Mouse (Mus musculus): ENCODE results near the gene Pced1b. TPM values are rescaled to one million over a fixed set of nuclear protein-coding genes. Genes with fewer than 3 reads are reported as not detected.

Pced1b gene
- total RNA-seq, 2 experiments from 2014 or later = 7.1 to 8.8 TPM

DNA sequence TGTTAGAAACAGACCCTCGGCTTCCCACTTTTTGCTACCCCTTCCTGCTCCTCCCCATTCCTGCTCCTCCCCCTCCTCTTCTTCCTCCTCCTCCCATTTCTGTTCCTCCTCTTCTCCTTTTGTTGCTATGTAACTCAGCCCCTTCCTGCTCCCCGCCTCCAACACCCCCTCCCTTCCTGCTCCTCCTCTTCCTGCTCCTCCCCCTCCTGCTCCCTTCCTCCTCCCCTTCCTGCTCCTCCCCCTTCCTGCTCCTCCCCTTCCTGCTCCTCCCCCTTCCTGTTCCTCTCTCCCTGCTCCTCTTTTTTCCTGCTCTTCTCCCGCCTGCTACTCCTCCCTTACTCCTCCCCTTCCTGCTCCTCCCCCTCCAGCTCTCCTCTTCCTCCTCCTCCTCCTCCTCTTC lies 8.9 kb downstream of the Pced1b start:
- ATAC-seq (replicated peaks; ENCODE audit: low FRiP score, poor library complexity, severe bottlenecking) = no peak

DNA sequence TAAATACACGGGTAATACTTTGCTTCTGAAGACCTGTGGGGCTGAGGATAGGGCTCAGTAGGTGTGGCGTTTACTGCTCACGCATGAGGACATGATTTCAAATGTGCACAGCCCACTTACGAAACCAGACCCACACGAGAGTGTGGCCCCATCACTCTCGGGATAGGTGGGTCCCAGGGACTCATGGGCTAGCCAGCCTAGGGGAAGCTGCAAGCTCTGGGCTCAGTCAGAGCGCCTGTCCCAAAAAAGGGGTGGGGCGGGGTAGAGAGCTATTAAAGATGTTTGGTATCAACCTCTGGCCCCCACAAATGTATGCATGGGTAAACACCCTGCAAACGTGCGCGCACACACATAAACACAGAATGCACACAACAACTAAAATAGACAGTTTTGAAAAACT lies 9.5 kb downstream of the Pced1b start:
- no peak for ATAC-seq (replicated peaks; ENCODE audit: low FRiP score, poor library complexity, severe bottlenecking)

GRCm38 (mm10) chr15:97257206-97257775 lies 10.4 kb downstream of the Pced1b start:
- no peak for ATAC-seq (replicated peaks; ENCODE audit: low FRiP score, poor library complexity, severe bottlenecking)

GRCm38 (mm10) chr15:97258483-97259230 lies 11.8 kb downstream of the Pced1b start:
- ATAC-seq (replicated peaks; ENCODE audit: low FRiP score, poor library complexity, severe bottlenecking) = no peak

DNA sequence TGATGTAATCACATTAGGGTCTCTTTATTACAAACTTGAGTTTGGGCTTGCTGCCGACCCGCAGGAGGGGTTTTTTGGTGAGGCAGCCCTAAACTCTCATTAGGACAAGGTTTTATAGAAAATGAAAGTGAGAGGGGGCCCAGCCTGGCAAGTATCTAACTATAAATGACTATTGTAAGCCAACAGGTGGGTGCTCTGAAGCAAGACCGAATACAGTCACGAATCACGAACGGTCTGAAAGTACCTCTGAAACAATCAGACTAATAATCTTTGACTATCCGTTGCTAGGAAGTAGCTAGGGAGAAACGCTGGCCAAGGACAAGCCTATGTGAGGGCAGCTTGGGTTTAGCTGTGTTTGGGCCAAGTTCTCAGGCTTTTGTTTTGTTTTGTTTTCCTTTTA lies 12.4 kb downstream of the Pced1b start:
- ATAC-seq (replicated peaks; ENCODE audit: low FRiP score, poor library complexity, severe bottlenecking) = no peak

GRCm38 (mm10) chr15:97259968-97260597 lies 13.2 kb downstream of the Pced1b start:
- no peak for ATAC-seq (replicated peaks; ENCODE audit: low FRiP score, poor library complexity, severe bottlenecking)

DNA sequence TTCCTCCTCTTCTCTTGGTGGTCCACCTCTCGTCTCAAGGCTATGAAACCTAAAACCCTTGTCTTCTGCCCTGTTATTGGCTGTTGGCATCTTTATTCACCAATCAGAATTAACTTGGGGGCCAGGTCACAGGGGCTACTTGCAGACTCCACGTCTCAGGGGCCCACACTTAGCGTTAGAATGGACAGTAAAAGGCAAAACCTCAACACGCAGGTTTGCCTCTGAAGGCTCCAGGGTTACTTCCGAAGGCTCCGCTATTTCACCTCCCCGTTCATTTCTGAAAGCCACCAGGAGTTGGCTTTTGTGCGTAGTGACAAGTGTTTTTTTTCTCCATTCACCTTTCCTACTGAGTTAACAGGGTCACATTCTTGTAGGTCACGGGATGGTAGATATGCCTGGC lies 15.3 kb downstream of the Pced1b start:
- no peak for ATAC-seq (replicated peaks; ENCODE audit: low FRiP score, poor library complexity, severe bottlenecking)

DNA sequence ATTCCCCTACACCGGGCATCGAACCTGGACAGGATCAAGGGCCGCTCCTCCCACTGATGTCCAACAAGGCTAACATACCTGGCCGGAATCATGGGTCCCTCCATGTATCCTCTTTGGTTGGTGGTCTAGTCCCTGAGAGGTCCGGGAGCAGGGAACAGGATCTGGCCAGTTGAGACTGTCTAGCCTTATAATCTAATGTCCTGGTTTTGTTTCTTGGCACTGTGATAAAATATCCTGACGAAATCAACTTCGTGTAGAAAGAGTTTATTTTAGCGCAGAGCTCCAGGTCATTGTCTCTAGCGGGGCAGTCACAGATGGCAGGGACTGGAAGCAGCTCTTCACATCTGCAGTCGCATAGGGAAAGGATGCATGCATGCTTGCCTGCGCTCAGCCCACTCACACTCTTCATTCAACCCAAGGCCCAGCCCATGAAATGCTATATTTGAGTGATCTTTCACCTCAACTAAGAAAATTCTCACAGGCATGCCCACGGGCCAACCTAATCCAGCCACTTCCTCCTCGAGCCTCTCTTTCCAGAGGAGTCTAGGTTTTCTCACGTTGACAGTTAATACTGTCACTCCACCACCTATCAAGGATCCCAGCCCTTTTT lies 19.4 kb downstream of the Pced1b start:
- no peak for ATAC-seq (replicated peaks; ENCODE audit: low FRiP score, poor library complexity, severe bottlenecking)

DNA sequence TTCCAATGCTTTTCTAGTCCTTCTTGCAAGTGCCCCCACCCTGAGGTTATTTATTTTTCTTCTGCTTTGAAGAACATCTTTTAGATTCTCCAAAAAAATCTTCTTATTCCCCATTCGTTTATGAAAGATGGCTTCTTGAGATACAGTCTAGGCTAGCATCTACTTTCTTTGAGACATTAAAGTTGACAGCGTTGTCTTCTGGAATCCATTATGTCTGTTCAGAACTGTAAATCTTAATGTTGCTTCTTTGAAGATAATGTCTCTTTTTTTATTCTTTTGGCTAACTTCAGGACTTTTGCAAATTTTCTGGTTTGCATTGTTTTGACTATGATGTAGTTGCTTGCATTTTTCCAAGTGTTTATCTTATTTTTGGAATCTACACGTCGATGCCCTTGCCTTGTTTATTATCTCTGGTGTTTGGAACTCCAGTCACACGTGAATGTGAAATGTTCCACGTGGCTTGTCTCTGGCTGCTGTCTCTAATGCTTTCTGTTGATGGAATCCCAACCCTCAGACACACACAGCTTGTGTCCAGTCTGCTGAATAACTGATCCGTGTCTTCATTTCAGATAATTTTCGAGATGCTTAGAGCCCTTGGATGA lies 20.3 kb downstream of the Pced1b start:
- no peak for ATAC-seq (replicated peaks; ENCODE audit: low FRiP score, poor library complexity, severe bottlenecking)

- ATAC-seq (replicated peaks; ENCODE audit: low FRiP score, poor library complexity, severe bottlenecking) = no peak
Observed at GRCm38 (mm10) chr15:97271985-97272697, 25.2 kb downstream of the Pced1b start.

- ATAC-seq (replicated peaks; ENCODE audit: low FRiP score, poor library complexity, severe bottlenecking) = no peak
Observed at GRCm38 (mm10) chr15:97272831-97273230, 25.9 kb downstream of the Pced1b start.

DNA sequence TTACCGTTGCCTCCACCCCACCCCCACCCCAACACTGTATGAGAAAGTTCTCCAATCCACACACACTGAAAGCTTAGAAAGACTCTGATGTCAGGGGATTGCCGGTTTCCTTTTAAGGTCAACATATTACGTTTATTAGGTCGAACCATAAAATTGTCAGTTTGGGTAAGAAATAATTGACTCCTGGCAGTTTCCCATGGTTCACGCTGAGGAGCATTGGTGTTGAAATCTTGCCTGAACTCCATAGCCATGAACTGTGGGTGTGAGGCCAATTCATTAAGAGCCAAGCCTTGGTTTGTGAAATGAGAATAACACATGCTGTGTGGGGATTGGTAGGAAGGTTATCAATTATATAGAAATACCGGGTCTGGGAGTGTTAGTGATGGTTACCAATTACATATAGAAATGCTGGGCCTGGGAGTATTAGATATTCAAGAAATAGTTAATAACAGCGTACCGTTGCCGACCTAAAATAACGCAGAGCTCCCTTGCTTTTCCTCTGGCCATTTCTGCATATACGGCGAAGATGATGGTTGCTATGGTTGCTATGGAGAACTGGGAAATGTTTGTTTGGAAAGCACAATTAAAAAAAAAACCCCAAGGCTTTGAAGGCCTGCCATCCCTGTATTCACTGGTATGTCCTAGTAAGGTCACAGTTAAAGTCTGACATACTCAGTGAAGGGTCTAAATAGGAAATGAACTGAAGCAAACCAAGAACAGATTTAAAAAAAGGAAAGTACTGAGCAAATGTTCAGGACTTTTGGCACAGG lies 28.9 kb downstream of the Pced1b start:
- ATAC-seq (replicated peaks; ENCODE audit: low FRiP score, poor library complexity, severe bottlenecking) = no peak

DNA sequence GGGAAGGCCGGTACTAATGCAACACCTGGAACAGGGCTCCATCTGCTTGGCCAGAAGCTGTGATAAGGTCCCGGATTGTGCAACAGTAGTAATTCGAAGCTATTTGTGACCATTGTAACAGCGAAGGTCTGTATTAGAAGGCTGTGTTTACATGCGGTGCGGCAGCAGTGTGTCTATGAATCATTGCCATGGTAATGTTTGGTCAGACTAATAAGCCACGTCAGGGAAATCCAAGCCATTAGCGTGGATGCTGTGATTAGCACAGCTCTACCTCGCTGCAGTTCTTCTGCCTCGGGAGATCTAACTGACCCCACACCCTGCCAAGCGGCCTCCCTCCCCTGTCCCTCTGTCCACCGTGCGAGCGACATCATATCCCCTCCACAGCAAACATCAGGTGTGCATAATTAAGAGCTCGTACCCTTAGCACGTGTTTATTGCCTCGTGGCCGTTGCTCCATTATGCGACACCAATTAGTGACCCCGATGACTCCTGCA lies 29.8 kb downstream of the Pced1b start:
- ATAC-seq (replicated peaks; ENCODE audit: low FRiP score, poor library complexity, severe bottlenecking) = no peak

- ATAC-seq (replicated peaks; ENCODE audit: low FRiP score, poor library complexity, severe bottlenecking) = no peak
Observed at GRCm38 (mm10) chr15:97277328-97277727, 30.4 kb downstream of the Pced1b start.

DNA sequence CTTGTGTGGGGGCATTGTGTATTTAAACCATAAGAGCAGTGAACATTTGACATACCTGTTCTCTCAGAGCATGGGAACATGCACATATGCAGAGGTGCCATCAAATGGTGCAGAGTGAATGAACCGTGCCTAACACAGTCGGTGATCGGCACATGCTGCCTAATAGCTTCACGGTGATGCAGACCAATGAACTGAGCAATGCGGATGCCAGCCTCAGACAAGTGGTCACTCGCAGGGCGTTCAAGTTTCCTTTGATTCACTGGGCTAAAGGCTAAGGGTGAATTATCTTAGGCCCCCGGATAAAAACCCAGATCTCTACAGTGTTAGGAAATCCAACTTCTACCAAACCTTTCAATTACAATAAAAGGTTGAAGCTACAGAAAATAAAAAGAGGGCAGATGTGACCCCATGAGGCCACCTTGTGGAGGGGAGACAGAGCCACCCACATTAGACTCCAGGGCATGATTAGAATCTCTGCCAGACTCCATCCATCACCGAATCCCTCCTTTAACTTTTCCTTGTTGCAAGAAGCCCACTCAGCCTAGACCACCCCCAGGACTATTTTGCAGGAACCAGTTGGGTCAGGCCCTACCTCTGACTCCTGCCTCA lies 31.5 kb downstream of the Pced1b start:
- ATAC-seq (replicated peaks; ENCODE audit: low FRiP score, poor library complexity, severe bottlenecking) = no peak

GRCm38 (mm10) chr15:97280131-97280530 lies 33.2 kb downstream of the Pced1b start:
- no peak for ATAC-seq (replicated peaks; ENCODE audit: low FRiP score, poor library complexity, severe bottlenecking)

GRCm38 (mm10) chr15:97280776-97281175 lies 33.9 kb downstream of the Pced1b start:
- ATAC-seq (replicated peaks; ENCODE audit: low FRiP score, poor library complexity, severe bottlenecking) = no peak

GRCm38 (mm10) chr15:97281712-97282571 lies 35.0 kb downstream of the Pced1b start:
- no peak for ATAC-seq (replicated peaks; ENCODE audit: low FRiP score, poor library complexity, severe bottlenecking)

Measured in erythroid progenitor cell, adult 5-6 weeks (primary cell).